Mouse (Mus musculus) layer of hippocampus, adult 18-20 months (tissue): ENCODE results near the gene Rasgef1b. TPM values are rescaled to one million over a fixed set of nuclear protein-coding genes. Genes with fewer than 3 reads are reported as not detected.
A peak's percentile ranks its signal among the peaks of the same experiment; 100 is the strongest.

ENCODE experiments used
- DNase-seq, 2 experiments: peaks; one replicate each; pipeline ENCODE4 v3.0.0; 2022; ENCODE audit warnings: low spot score in 2 of 2
- total RNA-seq, 2 experiments: library from RNA; stranded (reverse); gene quantifications; 2 replicates each; pipeline ENCODE4 v1.2.3; 2021

Rasgef1b gene
- total RNA-seq, 2 experiments from 2014 or later: 9.3 to 11.2 TPM

- DNase-seq: no peak
Measured at GRCm38 (mm10) chr5:99381639-99382038, 347.2 kb downstream of the Rasgef1b start.

GRCm38 (mm10) chr5:99380882-99381281 is 348.0 kb downstream of the Rasgef1b start:
- no peak for DNase-seq

GRCm38 (mm10) chr5:99380166-99380565 is 348.7 kb downstream of the Rasgef1b start:
- no peak for DNase-seq

GRCm38 (mm10) chr5:99378437-99379226 is 350.2 kb downstream of the Rasgef1b start:
- no peak for DNase-seq

- no peak for DNase-seq
Measured at GRCm38 (mm10) chr5:99375725-99376124, 353.1 kb downstream of the Rasgef1b start.

GRCm38 (mm10) chr5:99374460-99374859 is 354.4 kb downstream of the Rasgef1b start:
- no peak for DNase-seq

GRCm38 (mm10) chr5:99373570-99374151 is 355.2 kb downstream of the Rasgef1b start:
- no peak for DNase-seq

GRCm38 (mm10) chr5:99370636-99371035 is 358.2 kb downstream of the Rasgef1b start:
- DNase-seq: no peak

- DNase-seq: no peak
Measured at GRCm38 (mm10) chr5:99369256-99369655, 359.6 kb downstream of the Rasgef1b start.

GRCm38 (mm10) chr5:99368615-99369014 is 360.2 kb downstream of the Rasgef1b start:
- no peak for DNase-seq

GRCm38 (mm10) chr5:99360531-99360930 is 368.3 kb downstream of the Rasgef1b start:
- peak in 1 of 2 experiments; percentile 51 for DNase-seq

GRCm38 (mm10) chr5:99359251-99359650 is 369.6 kb downstream of the Rasgef1b start:
- DNase-seq: no peak

GRCm38 (mm10) chr5:99354640-99355132 is 374.2 kb downstream of the Rasgef1b start:
- no peak for DNase-seq

GRCm38 (mm10) chr5:99350030-99350429 is 378.8 kb downstream of the Rasgef1b start:
- no peak for DNase-seq

- DNase-seq: peak in 1 of 2 experiments; percentile 23
Measured at GRCm38 (mm10) chr5:99348257-99348849, 380.5 kb downstream of the Rasgef1b start.

- no peak for DNase-seq
Measured at GRCm38 (mm10) chr5:99342527-99342926, 386.3 kb downstream of the Rasgef1b start.

GRCm38 (mm10) chr5:99340311-99340989 is 388.4 kb downstream of the Rasgef1b start:
- DNase-seq: peak in 1 of 2 experiments; percentile 28

- peak; percentile 14 to 19 for DNase-seq
Measured at GRCm38 (mm10) chr5:99339790-99340189, 389.1 kb downstream of the Rasgef1b start.

- no peak for DNase-seq
Measured at GRCm38 (mm10) chr5:99338826-99339225, 390.0 kb downstream of the Rasgef1b start.

- no peak for DNase-seq
Measured at GRCm38 (mm10) chr5:99336427-99336826, 392.4 kb downstream of the Rasgef1b start.

GRCm38 (mm10) chr5:99334017-99334416 is 394.8 kb downstream of the Rasgef1b start:
- DNase-seq: no peak
